Mouse (Mus musculus) layer of hippocampus, adult 2 months (tissue): ENCODE measurements at regions not wholly inside any gene's neighbourhood (a gene's known extent, or its start where the extent isn't known, plus 50 kb on each side); places are given as distances from the start of the nearest gene placed in this dataset.
"Not testable (repeated sequence)": the region's sequence is repeated elsewhere in the genome, so short reads cannot be mapped to it uniquely, and the experiment has no call there.

Experiments
- DNase-seq, 2 experiments: peaks; one replicate each; pipeline ENCODE4 v3.0.0; 2022; ENCODE audit warnings: low spot score in 2 of 2
- H3K27ac ChIP-seq: fragments of 200-600 bp; 2 replicates; pipeline ENCODE4 v1.8.1; 2022
- H3K4me3 ChIP-seq: fragments of 200-600 bp; 2 replicates; pipeline ENCODE4 v1.8.1; 2022; ENCODE audit warnings: mild to moderate bottlenecking
- CTCF ChIP-seq: fragments of 200-600 bp; conservative IDR thresholded peaks from 2 replicates; pipeline ENCODE4 v1.8.1; 2022; ENCODE audit warnings: antibody characterized with exemption, mild to moderate bottlenecking, moderate library complexity

DNA sequence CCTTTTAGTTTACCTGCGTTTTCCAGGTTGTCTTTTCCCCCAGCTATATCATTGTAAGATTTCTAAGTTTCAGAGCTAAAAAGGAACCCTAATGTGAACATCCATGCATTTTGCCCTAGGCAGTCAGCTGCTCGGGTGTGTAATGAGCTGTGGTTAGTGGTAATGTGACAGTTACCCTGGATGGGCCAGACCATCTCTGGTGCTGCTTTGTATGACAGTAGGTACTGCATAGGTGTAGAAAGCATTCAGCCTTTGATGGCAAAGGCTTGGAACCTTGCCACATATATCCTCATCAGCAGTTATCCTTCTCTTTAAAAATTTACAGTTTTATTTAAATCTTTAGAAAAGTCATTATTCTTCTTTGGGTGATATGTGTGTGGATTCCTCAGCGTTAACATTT is 222.5 kb downstream of the Dact1 start:
- Histone ChIP-seq H3K27ac (no peak overlapping the region), H3K4me3 (no peak overlapping the region)
- DNase-seq: no peak
- no peak for TF ChIP-seq CTCF

- Histone ChIP-seq H3K27ac (no peak overlapping the region), H3K4me3 (no peak overlapping the region)
- no peak for TF ChIP-seq CTCF
- DNase-seq: no peak
These were observed 223.2 kb downstream of the Dact1 start for GRCm38 (mm10) chr12:71532708-71533450.

DNA sequence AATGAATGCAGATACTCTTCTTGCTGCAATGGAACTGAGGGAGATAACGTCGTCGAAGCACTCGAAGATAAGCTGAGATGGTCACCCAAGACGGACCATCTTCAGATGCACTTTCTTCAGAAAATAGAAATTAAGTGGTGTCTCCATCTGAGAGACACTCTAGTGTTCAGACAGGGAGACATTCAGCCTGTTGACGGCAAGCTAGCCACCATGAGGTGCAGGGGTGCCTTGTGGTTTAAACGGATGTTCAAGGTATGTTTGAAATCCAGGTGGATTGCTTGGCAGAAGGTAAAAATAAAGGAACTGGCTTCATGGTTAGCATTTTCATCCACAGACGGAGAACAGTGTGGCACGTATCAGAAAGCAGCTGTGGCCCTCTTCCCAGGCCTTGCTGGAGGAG is 224.0 kb downstream of the Dact1 start:
- no peak for TF ChIP-seq CTCF
- H3K4me3 ChIP-seq: no peak overlapping the region
- no peak overlapping the region for H3K27ac ChIP-seq
- no peak for DNase-seq

DNA sequence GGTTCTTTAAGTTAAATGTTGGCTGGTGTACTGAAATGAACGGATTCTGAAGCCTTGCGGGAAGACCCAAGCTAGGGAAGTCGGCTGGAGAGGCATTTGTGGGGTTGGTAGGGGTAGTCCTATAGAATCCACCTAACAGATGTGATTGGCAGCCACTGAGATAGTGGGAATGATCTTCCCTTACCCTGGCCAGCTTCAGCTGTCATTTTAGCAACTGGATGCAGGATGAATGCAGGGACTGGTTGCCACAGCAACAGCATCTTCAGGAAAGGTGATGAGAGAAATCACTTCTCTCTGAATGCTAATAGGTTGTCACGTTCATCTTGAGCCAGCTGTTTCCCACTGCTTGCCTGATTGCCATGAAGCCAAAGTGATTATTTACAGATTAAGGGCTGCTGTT is 224.5 kb downstream of the Dact1 start:
- H3K27ac ChIP-seq: no peak overlapping the region
- TF ChIP-seq CTCF: no peak
- no peak for DNase-seq
- no peak overlapping the region for H3K4me3 ChIP-seq

DNA sequence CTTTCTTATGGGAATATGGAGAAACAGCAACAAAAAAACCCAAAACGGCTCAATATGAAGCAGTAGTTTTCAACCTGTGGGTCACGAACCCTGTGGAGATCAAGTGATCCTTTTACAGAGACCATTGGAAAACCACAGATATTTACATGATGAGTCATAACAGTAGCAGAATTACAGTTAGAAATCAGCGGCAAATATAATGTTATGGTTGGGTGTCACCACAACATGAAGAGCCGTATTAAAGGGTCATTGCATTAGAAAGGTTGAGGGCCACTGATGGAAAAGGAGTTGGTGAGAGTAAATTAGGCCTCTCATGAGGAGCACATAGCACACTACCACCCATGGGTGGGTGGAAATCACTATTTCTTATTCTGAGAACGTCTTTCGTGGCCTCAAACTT is 225.6 kb downstream of the Dact1 start:
- Histone ChIP-seq H3K4me3 (no peak overlapping the region), H3K27ac (no peak overlapping the region)
- no peak for TF ChIP-seq CTCF
- no peak for DNase-seq

DNA sequence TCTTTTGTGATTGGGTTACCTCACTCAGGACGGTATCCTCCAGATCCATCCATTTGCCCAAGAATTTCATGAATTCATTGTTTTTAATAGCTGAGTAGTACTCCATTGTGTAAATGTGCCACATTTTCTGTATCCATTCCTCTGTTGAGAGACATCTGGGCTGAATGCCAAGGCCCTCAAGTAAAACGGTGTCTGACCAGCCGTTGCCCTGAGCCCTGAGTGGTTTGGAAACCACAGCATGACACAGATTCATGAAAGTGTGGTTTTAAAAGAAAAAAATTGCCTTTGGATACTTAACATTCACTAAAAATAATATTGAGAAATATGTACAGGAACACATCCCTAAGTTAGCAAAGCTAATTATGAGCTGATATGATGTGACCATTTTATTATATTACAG is 226.1 kb downstream of the Dact1 start:
- DNase-seq, H3K4me3 ChIP-seq, H3K27ac ChIP-seq: not testable (repeated sequence)

DNA sequence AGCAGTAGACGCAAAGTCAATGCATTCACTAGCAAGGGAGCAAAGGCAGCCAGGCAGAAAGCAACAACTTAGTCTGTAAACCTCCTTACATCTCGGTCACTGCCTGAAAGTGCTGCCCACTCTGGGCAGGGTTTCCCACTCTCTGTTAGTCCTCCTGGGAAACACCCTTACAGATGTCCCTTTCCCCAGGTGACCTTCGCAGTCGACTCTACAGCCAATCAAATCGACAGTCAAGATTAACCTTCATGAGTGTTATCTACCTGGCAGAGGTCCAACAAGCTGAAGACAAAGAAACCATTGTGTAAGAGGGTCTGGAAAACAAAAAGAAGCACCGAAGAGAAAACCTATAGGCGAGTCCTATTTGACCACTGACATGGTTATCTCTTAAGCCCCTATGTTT is 229.0 kb downstream of the Dact1 start:
- DNase-seq: no peak
- no peak for TF ChIP-seq CTCF
- H3K27ac ChIP-seq: no peak overlapping the region
- no peak overlapping the region for H3K4me3 ChIP-seq

DNA sequence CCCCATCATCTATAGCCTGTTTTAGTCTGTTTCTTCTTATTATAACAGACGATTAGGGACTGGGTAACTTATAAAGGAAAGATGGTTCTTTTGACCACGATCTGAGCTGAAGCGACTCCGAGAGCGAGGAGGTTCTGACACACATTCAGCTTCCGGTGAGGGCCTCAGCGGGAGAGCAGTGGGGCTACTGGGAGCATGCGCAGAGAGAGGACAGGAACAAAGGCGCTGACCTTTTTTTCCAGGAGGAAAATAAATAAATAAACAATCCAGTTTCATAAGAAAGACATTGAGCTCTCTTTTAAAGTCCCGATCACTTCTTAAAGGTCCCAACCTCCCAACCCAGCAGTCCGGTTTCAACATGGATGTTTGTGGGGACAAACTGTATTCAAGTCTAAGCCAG is 230.6 kb downstream of the Dact1 start:
- no peak for TF ChIP-seq CTCF

GRCm38 (mm10) chr12:71541961-71542360 is 232.3 kb downstream of the Dact1 start:
- Histone ChIP-seq H3K4me3 (no peak overlapping the region), H3K27ac (no peak overlapping the region)
- no peak for TF ChIP-seq CTCF
- no peak for DNase-seq

More for the DNA sequence above, 230.6 kb downstream of the Dact1 start:
- H3K4me3 ChIP-seq: no peak overlapping the region
- no peak for DNase-seq
- no peak overlapping the region for H3K27ac ChIP-seq

DNA sequence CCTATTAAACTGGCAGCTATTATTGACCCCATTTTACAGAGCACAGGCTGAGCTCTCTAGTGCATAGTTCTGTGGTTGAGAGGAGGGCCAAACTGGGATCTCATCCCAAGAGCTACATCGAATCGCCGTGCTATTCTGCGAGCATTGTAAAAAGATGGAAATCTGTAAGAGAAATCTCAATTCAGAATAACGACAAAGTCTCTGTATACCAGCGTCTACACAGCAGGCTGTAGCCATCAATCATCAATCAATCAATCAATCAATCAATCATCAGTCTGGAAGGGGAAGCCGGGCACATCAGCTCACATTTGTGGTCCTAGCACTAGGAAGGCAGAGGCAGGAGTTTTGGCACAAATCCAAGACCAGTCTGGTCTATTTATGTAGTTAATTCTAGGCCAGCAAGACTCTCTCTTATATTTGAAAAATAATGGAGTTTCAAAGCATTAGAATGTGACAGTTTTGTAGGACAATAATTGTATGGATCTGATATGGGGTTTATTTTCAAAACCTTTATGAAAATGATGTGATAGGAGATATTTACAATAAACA is 234.0 kb downstream of the Dact1 start:
- Histone ChIP-seq H3K27ac (no peak overlapping the region), H3K4me3 (no peak overlapping the region)
- no peak for DNase-seq
- no peak for TF ChIP-seq CTCF

DNA sequence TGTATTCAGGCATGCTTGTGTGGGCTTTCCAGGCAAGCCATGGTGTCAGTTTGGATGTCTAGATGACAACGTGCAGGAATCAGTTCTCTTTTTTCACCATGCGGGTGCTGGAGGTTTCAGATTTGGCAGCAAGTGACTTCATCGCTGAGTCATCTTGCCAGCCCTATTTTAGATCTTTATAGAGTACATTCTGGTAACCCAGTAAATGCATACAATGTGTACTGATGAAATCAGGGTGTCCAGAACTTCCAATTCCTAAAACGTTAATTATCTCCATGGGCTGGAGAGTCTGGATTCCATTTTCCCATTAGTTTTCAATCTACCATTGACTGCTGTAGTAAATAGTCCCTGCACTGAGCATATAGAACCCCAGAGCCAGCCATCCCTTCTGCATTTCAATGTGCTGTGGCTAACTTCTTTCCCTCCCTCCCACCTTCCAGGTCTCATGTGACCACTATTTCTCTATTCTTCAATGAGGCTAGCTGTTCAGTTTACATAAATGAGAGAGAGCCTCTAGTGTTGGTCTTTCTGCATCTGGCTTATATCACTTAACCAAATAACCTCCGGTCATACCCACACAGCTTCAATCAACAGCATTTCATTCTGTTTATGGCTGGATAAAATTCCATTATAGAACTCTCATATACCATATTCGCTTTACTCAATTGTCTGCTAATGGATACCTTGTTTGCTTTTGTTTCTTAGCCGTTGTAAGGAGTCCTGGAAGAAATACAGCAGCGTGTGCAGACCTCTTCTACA is 234.9 kb downstream of the Dact1 start:
- Histone ChIP-seq H3K27ac (peak overlapping the region; percentile 19; the same call in 1 of the 2 replicates), H3K4me3 (no peak overlapping the region)
- peak in 1 of 2 experiments; percentile 45 for DNase-seq
- TF ChIP-seq CTCF: no peak

GRCm38 (mm10) chr12:71546523-71547265 is 237.0 kb downstream of the Dact1 start:
- DNase-seq: no peak
- Histone ChIP-seq H3K4me3 (no peak overlapping the region), H3K27ac (no peak overlapping the region)
- TF ChIP-seq CTCF: no peak

GRCm38 (mm10) chr12:71549336-71549735 is 239.7 kb downstream of the Dact1 start:
- Histone ChIP-seq H3K27ac (no peak overlapping the region), H3K4me3 (no peak overlapping the region)
- no peak for DNase-seq
- TF ChIP-seq CTCF: no peak
